Mouse (Mus musculus) hindbrain, embryonic 12.5 days (tissue): Measurements from ENCODE around the gene Antxr1. TPM values are rescaled to one million over a fixed set of nuclear protein-coding genes. Genes with fewer than 3 reads are reported as not detected.

Experiments used
- ATAC-seq: fragments of 200-750 bp; cut with Nextera tagmentation; 2 replicates; pipeline ENCODE4 v1.8.0; 2017; ENCODE audit warnings: moderate TSS enrichment; ENCODE audit not compliant: low FRiP score
- H3K27ac ChIP-seq: fragments of 300-500 bp; sonication (generic); 2 replicates; pipeline ENCODE4 v1.5.1; 2016; ENCODE audit warnings: mild to moderate bottlenecking
- H3K27me3 ChIP-seq: fragments of 300-500 bp; sonication (generic); 2 replicates; pipeline ENCODE4 v1.6.1; 2016; ENCODE audit warnings: mild to moderate bottlenecking
- H3K36me3 ChIP-seq: fragments of 300-500 bp; sonication (generic); 2 replicates; pipeline ENCODE4 v1.6.1; 2016; ENCODE audit warnings: mild to moderate bottlenecking
- H3K4me1 ChIP-seq: fragments of 300-500 bp; sonication (generic); 2 replicates; pipeline ENCODE4 v1.6.1; 2016
- H3K4me2 ChIP-seq: fragments of 300-500 bp; sonication (generic); replicated peaks from 2 replicates; pipeline ENCODE4 v1.6.1; 2016; ENCODE audit warnings: mild to moderate bottlenecking
- H3K4me3 ChIP-seq: fragments of 300-500 bp; sonication (generic); 2 replicates; pipeline ENCODE4 v1.5.1; 2016; ENCODE audit warnings: mild to moderate bottlenecking
- H3K9ac ChIP-seq: fragments of 300-500 bp; sonication (generic); 2 replicates; pipeline ENCODE4 v1.6.1; 2016; ENCODE audit warnings: mild to moderate bottlenecking, moderate library complexity
- H3K9me3 ChIP-seq: fragments of 300-500 bp; sonication (generic); replicated peaks from 2 replicates; pipeline ENCODE4 v1.6.1; 2016; ENCODE audit warnings: mild to moderate bottlenecking
- WGBS: fragments of 180-500 bp; shearing (Covaris S2); methylation state at CpG from one replicate; pipeline ENCODE4 v1.1.7; 2016; 5-methylcytosine and 5-hydroxymethylcytosine counted together
- polyA plus RNA-seq: library from polyadenylated mRNA; unstranded; fragments of >200 nt; fragmentation: Nextera tagmentation; extraction: Ambion mirVana; gene quantifications from 2 replicates; pipeline ENCODE4 v1.2.1, GENCODE M21; 2016

The Antxr1 gene
- polyA plus RNA-seq, 1 experiment from 2014 or later: 5.0 TPM

DNA sequence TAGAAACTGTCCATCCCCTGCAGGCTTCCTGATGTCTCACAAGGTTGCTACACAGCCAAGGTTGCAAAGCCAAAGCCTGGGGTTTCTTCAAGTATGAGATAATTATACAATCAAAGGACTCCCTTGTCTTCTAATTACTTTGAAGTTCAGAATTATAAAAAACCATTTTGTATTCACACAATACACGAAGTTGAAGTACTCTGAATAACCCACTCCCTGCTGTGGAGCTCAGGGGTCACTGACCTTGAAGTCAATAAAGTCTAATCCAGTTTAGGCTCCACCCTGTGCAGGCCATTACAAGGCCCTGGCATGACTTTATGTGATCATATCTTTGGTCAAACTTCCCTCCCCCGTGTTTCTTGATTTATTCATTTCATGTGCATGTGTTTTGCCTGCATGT, 73.0 kb downstream of the Antxr1 start:
- no peak overlapping the region for H3K4me2 ChIP-seq
- no peak overlapping the region for H3K9ac ChIP-seq
- no peaks in the 10 kb centered on the region for H3K36me3 ChIP-seq
- H3K27ac ChIP-seq: no peak overlapping the region
- H3K4me1 ChIP-seq: 0 out of 2 replicates have a peak, but pooled peaks cover 4% of the 10 kb centered on the region
- no peaks in the 10 kb centered on the region for H3K27me3 ChIP-seq
- ATAC-seq: no peak
- WGBS: 44% methylated on average over 2 of the region's 2 CpGs
- no peak overlapping the region for H3K4me3 ChIP-seq
- no peaks in the 10 kb centered on the region for H3K9me3 ChIP-seq

DNA sequence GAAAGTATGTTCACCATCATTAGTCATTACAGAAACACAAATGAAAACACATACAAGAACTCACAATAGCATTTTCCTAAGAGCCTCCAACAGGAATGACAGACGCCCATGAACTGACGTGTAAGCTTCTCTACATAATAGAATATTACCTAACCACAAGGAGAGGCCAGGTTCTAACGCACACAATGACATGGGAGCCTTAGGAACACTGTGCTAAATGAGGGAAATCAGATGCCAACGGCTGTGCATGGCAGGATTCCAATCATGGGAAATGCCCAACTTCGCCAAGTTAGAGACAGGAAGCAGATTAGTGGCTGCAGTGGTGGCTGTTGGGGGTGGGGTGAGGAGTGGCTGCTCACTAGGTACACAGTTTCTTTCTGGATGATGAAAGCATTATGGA, 76.6 kb downstream of the Antxr1 start:
- no peaks in the 10 kb centered on the region for H3K27me3 ChIP-seq
- H3K4me3 ChIP-seq: no peak overlapping the region
- H3K4me2 ChIP-seq: no peak overlapping the region
- H3K36me3 ChIP-seq: 0 out of 2 replicates have a peak, but pooled peaks cover 1% of the 10 kb centered on the region
- ATAC-seq: no peak
- H3K9me3 ChIP-seq: no peaks in the 10 kb centered on the region
- no peak overlapping the region for H3K9ac ChIP-seq
- 75% methylated on average over 5 of the region's 5 CpGs for WGBS
- H3K27ac ChIP-seq: no peak overlapping the region
- 0 out of 2 replicates have a peak, but pooled peaks cover 7% of the 10 kb centered on the region for H3K4me1 ChIP-seq

DNA sequence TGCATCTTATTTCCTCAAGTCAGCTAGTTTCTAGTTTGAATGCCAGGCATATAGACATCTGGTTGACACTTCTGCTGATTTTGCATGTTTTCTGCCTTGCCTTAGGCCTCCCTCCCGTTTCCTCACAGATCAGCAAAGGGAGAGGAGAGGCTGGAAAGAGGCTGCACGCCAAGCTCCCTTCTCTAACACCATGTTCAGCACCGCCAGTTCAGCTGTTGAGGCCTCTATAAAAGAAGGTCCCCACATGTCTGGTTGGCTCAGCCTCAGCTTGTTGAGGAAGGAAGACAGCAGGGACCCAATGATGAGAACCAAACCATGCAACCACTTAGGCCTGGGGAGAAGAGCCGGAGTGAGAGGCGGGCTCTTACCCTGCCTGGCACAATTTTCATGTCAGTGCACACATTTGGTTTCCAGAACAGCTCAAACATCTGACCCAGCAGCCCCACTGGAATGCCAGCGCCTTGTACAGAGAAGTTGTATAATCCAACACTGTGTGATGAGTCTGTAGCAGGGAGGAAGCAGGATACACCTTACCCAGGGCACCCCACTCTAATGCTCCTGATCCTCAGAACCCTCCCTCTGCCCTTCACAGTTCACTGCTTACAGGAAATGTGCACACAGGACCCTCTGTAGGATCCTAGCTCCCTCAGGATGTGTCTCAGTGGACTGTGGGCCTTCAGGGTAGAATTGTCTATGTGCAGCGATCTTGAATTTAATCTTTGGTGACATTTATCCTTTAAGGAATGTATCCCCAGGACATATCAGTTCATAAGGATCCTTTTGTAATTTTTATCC, 77.4 kb downstream of the Antxr1 start:
- Histone ChIP-seq H3K36me3 (0 out of 2 replicates have a peak, but pooled peaks cover 5% of the 10 kb centered on the region), H3K4me3 (no peak overlapping the region), H3K9me3 (no peaks in the 10 kb centered on the region), H3K9ac (no peak overlapping the region), H3K4me2 (no peak overlapping the region), H3K27me3 (no peaks in the 10 kb centered on the region), H3K27ac (no peak overlapping the region), H3K4me1 (0 out of 2 replicates have a peak, but pooled peaks cover 7% of the 10 kb centered on the region)
- no peak for ATAC-seq
- whole genome bisulfite sequencing: 74% methylated on average over 7 of the region's 7 CpGs

DNA sequence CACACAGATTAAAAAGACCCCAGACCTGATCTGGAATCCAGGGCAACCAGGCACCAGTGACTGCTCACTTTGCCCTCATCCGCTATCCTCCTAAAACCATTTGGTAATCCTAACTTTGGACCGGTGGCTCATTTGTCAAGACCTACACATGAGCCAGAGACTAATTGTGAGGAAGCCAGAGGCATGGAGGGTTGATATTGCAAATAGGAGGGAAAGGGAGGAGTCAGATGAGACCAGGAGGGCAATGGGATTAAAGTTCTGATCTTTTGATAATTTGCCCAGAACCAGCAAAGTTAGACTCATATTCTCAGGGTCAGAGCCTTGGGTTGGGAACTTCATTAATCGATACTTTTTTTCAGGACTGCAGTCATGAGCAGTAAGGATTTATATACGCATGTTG, 78.2 kb downstream of the Antxr1 start:
- no peaks in the 10 kb centered on the region for H3K9me3 ChIP-seq
- H3K4me1 ChIP-seq: 0 out of 2 replicates have a peak, but pooled peaks cover 7% of the 10 kb centered on the region
- H3K4me3 ChIP-seq: no peak overlapping the region
- no peak overlapping the region for H3K9ac ChIP-seq
- H3K4me2 ChIP-seq: no peak overlapping the region
- ATAC-seq: no peak
- no peaks in the 10 kb centered on the region for H3K27me3 ChIP-seq
- 0 out of 2 replicates have a peak, but pooled peaks cover 5% of the 10 kb centered on the region for H3K36me3 ChIP-seq
- H3K27ac ChIP-seq: no peak overlapping the region
- 91% methylated on average over 4 of the region's 4 CpGs for WGBS

DNA sequence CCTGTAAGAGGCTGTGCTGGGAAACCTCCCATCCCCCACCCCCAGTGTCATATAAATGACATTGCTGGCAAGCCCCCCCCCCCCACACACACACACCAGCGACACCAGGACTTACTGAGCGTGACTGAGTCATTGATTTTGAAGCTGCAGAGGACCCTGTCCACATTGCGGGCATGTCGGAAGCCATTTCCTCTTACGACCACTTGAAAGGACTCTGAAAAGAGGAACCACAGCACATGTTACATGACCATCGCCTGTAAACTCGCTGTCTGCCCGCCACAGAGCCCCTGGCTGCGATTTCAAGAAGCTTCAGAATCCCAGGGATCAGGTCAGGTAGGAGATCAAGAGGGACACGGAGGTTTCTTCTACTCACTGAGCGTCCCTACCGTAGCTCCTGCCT, 80.0 kb downstream of the Antxr1 start:
- Histone ChIP-seq H3K36me3 (0 out of 2 replicates have a peak, but pooled peaks cover 5% of the 10 kb centered on the region), H3K4me3 (no peak overlapping the region), H3K9me3 (no peaks in the 10 kb centered on the region), H3K9ac (no peak overlapping the region), H3K27me3 (no peaks in the 10 kb centered on the region), H3K27ac (no peak overlapping the region), H3K4me2 (no peak overlapping the region), H3K4me1 (0 out of 2 replicates have a peak, but pooled peaks cover 7% of the 10 kb centered on the region)
- WGBS: 78% methylated on average over 12 of the region's 12 CpGs
- no peak for ATAC-seq

DNA sequence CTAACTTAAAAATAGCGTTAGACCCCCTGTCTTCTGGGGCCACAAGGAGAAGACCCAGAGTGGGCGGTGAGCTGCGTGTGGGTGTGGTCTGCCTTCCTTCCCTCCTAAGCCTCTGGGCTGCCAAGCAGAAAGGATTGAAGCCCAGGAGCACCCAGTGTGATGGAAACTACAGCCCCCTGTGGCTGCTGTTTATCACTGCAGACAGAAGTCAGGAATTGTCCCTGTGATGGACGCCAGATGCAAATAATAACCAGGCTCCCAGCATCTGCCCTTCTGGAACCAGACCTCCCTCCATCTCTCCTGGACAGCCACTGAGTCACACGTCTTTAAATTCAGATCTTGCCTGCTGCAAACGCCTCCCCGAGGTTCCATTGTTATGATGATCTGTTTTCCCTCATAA, 80.9 kb downstream of the Antxr1 start:
- H3K27me3 ChIP-seq: no peaks in the 10 kb centered on the region
- no peak for ATAC-seq
- no peak overlapping the region for H3K4me2 ChIP-seq
- H3K36me3 ChIP-seq: 0 out of 2 replicates have a peak, but pooled peaks cover 5% of the 10 kb centered on the region
- WGBS: 26% methylated on average over 7 of the region's 7 CpGs
- no peak overlapping the region for H3K9ac ChIP-seq
- 0 out of 2 replicates have a peak, but pooled peaks cover 7% of the 10 kb centered on the region for H3K4me1 ChIP-seq
- H3K4me3 ChIP-seq: no peak overlapping the region
- no peaks in the 10 kb centered on the region for H3K9me3 ChIP-seq
- H3K27ac ChIP-seq: no peak overlapping the region

DNA sequence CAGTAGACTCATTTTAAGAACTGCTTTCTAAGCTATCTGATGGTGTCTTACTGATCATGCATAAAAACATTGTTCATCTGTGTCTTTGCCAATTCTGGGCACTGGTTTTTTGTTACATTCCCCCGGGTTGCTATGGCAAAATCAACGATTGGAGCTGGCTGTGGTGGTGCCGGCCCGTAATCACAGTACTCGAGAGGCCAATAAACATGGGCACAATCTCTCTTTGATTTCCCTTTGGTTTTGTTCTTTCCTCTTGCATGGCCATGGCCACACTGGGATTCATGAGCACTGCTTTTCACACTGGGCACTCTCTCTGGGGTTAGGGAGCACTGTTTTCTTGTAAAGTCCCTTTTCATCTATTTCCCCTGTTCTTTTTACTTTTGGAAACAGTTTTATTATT, 83.9 kb downstream of the Antxr1 start:
- Histone ChIP-seq H3K9ac (no peak overlapping the region), H3K27me3 (no peaks in the 10 kb centered on the region), H3K4me3 (no peak overlapping the region), H3K9me3 (no peaks in the 10 kb centered on the region), H3K27ac (no peak overlapping the region), H3K36me3 (peaks cover 8% of the 10 kb centered on the region; the same call in 1 of the 2 replicates), H3K4me1 (0 out of 2 replicates have a peak, but pooled peaks cover 4% of the 10 kb centered on the region), H3K4me2 (no peak overlapping the region)
- WGBS: 48% methylated on average over 5 of the region's 5 CpGs
- no peak for ATAC-seq

DNA sequence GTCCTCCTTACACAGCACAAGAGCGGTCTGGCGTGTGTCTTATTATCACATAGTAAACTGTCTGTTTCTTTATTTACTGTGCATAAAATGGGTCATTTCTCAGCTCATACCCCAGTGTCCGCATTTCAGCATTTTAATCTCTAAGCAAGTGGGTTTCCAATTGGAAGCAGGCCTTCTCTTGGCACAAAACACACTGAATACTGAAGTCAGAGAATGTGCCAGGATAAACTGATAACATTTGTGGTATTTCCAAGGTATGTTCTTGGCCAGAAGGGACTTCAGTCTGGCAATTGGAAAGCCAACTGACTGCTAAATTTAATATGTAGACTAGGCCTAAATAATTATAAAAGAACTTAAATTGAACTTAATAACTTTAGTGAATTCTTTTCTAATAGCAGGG, 84.9 kb downstream of the Antxr1 start:
- no peak overlapping the region for H3K4me3 ChIP-seq
- H3K9ac ChIP-seq: no peak overlapping the region
- ATAC-seq: no peak
- H3K36me3 ChIP-seq: peaks cover 8% of the 10 kb centered on the region; the same call in 1 of the 2 replicates
- no peaks in the 10 kb centered on the region for H3K9me3 ChIP-seq
- H3K4me2 ChIP-seq: no peak overlapping the region
- no peaks in the 10 kb centered on the region for H3K27me3 ChIP-seq
- 0 out of 2 replicates have a peak, but pooled peaks cover 4% of the 10 kb centered on the region for H3K4me1 ChIP-seq
- H3K27ac ChIP-seq: no peak overlapping the region
- WGBS: 91% methylated on average over 3 of the region's 3 CpGs

DNA sequence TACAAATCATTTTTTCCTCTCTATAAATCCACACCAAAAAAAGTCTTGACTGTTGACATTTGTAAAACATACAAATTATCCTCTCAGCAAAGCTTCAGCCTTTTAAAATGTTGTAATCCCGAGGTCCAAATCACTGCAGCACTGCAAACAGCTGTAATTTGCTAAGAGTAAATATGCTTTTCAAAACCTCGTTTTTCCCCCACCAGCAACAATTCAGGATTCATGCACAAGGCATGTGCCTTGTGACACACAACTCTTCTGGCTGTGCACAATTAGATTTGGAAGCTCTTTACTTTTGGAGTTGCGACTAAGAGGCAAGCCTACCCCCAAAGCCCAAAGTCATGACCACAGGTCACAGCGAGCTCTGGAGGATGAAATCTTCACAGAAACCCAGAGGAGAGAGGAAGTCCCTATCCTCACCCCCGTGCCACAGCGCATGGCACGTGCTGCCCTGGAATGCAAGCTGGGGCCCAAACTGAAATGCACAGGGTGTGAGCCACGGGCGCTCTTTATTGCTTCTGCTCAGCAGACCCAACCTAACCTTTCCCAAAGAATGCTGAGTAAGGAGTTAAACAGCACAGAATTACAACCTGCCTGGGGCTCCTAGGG, 87.3 kb downstream of the Antxr1 start:
- WGBS: 73% methylated on average over 9 of the region's 9 CpGs
- H3K4me1 ChIP-seq: peaks cover 3% of the 10 kb centered on the region; the same call in 1 of the 2 replicates
- no peak overlapping the region for H3K9ac ChIP-seq
- H3K27ac ChIP-seq: no peak overlapping the region
- ATAC-seq: no peak
- no peak overlapping the region for H3K4me2 ChIP-seq
- no peaks in the 10 kb centered on the region for H3K27me3 ChIP-seq
- no peak overlapping the region for H3K4me3 ChIP-seq
- no peaks in the 10 kb centered on the region for H3K9me3 ChIP-seq
- peaks cover 3% of the 10 kb centered on the region; the same call in 1 of the 2 replicates for H3K36me3 ChIP-seq

DNA sequence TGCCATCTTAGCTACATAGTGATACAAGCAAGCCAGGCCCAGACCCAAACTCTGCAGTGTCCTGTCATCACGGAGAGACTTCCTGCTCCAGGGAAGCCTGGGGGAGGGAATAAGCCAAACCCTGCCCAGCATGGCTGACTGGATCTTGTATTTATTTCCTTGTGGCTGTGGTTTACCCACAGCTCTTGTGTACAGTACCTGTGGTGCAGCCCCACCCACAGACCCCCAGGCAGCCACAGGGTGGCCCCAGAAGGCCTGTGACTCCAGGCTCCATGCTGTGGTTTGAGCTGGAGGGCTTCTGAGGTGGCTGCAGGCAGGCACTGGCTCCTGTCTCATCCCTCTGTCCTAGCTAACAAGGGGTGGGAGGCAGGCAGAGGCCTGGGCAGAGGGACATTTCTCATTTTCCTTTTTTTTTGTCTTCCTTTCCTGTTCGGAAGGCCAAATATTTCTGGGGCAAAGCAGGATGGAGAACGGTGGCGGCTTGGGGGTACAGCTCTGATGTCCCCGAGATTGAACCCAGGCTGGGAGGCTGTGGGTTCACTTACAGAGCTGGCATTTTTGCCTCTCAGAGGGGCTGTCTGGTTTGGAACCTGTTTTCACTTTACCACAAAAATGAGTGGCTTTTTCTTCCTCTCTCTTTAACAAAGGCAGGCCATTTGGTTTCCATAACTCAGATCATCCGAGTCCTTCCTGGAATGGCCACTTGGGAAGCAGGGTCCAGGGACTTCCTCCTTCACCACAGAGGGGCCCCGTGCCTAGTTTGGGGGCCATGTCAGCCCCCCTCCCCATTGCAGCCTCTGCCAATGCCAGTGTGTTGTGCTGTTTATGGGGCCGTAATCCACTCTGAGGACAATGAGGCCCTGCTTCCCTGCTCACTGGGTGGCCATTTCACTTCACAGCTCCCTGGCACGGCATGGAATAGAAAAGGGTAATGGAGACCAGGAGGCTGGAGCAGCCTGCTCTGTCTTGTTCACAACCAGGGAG, 91.2 kb downstream of the Antxr1 start:
- H3K9me3 ChIP-seq: no peaks in the 10 kb centered on the region
- peaks cover 7% of the 10 kb centered on the region; the same call in 1 of the 2 replicates for H3K36me3 ChIP-seq
- WGBS: 62% methylated on average over 9 of the region's 9 CpGs
- ATAC-seq: no peak
- H3K9ac ChIP-seq: no peak overlapping the region
- H3K4me1 ChIP-seq: peaks cover 3% of the 10 kb centered on the region; the same call in 1 of the 2 replicates
- no peak overlapping the region for H3K4me3 ChIP-seq
- H3K27me3 ChIP-seq: no peaks in the 10 kb centered on the region
- H3K27ac ChIP-seq: 0 out of 2 replicates have a peak overlapping the region, but pooled peaks have one; percentile 41
- H3K4me2 ChIP-seq: no peak overlapping the region

DNA sequence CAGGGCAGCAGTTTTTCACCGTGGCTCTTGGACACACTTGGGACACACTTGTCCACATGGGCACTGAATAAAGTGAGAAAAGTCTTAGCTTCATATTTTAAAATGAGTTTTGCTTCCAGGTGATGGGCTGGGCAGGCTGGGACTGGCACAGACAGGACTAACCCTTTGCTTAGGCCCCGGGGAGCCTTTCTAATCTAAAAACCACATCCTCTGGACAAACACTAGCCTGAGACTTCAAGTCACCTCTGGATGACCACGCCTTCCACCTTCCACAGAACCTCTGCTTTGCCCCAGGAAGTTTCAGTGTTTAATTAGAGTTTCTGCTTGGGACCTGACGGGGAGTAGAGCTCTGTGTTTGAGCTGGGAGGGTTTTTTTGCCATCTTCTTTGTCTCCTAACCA, 98.4 kb downstream of the Antxr1 start:
- Histone ChIP-seq H3K4me1 (no peaks in the 10 kb centered on the region), H3K27ac (no peak overlapping the region), H3K36me3 (0 out of 2 replicates have a peak, but pooled peaks cover 10% of the 10 kb centered on the region), H3K27me3 (no peaks in the 10 kb centered on the region), H3K9me3 (no peaks in the 10 kb centered on the region), H3K9ac (no peak overlapping the region), H3K4me3 (no peak overlapping the region), H3K4me2 (no peak overlapping the region)
- no peak for ATAC-seq
- WGBS: 72% methylated on average over 4 of the region's 4 CpGs
